Comparison of ENCODE assay signal across 21 mouse cellular contexts in the genomic region with DNA sequence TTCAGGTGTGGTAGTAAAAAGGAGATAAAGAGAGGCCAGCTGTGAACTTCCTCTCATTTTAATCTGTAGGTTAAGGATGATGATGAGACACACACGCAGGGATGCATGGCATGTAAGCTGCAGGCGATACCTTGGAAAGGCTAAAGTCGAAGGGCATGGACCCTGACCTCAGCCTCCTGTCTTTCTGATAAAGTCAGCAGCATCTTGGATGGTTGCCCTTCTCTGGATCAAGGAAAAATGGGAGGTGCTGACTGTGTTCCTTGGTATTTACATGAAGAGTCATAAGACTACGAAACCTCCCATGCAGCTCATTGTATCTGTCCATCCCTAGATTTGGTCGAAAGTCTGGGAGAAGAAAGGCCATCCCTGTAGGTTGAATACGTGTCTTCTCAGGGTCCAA.
"Had no signal": no experiment of that assay in that cellular context is flagged by ENCODE, and none has a peak within 500 bp of the region (broad histone marks: within the 10 kb centered on the region; RNA-seq: fewer than 3 reads in every experiment).

No protein-coding gene starts in this region.

- H3K36me3 ChIP-seq: heart, embryonic 13.5 days; heart, embryonic 15.5 days; hindbrain, embryonic 12.5 days had no signal

- H3K27ac ChIP-seq: gastrocnemius, adult 2 months; heart, adult 2 months; heart, embryonic 13.5 days; heart, embryonic 15.5 days; hindbrain, embryonic 10.5 days; hindbrain, embryonic 12.5 days; hindbrain, embryonic 14.5 days; kidney, postnatal 0 days; limb, embryonic 13.5 days; limb, embryonic 15.5 days; liver, embryonic 12.5 days had no signal

- H3K27me3 ChIP-seq: heart, embryonic 13.5 days; heart, embryonic 15.5 days; hindbrain, embryonic 12.5 days; limb, embryonic 13.5 days; limb, embryonic 15.5 days; liver, embryonic 12.5 days had no signal

- H3K4me3 ChIP-seq: gastrocnemius, adult 2 months; heart, adult 2 months; heart, embryonic 13.5 days; heart, embryonic 15.5 days; hindbrain, embryonic 10.5 days; hindbrain, embryonic 12.5 days; limb, embryonic 13.5 days; limb, embryonic 15.5 days; liver, embryonic 12.5 days had no signal

- H3K9ac ChIP-seq: heart, embryonic 13.5 days; heart, embryonic 15.5 days; hindbrain, embryonic 12.5 days; hindbrain, embryonic 14.5 days; limb, embryonic 13.5 days; limb, embryonic 15.5 days; liver, embryonic 12.5 days had no signal

- DNase-seq: gastrocnemius, adult 2 months; gastrocnemius, postnatal 10 days; gastrocnemius, postnatal 25 days; heart, adult 2 months; heart, postnatal 4 days; kidney, adult 18-20 months; kidney, adult 8-10 months; kidney, postnatal 14 days; kidney, postnatal 36 days; layer of hippocampus, adult 9-11 months; layer of hippocampus, postnatal 36 days; left cerebral cortex, postnatal 4 days had no signal
